Mouse (Mus musculus): ENCODE results near the gene Gm10065. TPM values are rescaled to one million over a fixed set of nuclear protein-coding genes. Genes with fewer than 3 reads are reported as not detected.

Gm10065 gene
- polyA plus RNA-seq, 1 experiment from 2014 or later: not detected

MicroRNA genes within 50 kb of the gene (microRNA counts, 519-probe panel; counts per million panel counts)
- 4,062 counts per million, percentile 78 among the panel's probes with 10 or more counts for microRNA mmu-miR-1896

Small RNA genes within 50 kb of the gene (microRNA-seq; reads per million reads assigned to microRNA genes)
- gene Mir1896: not detected

Other genes starting within 250 kb of the Gm10065 start
- gene Gpx5, start 186.7 kb downstream of the Gm10065 start, polyA plus RNA-seq (2016; fragmentation: Nextera tagmentation; extraction: Ambion mirVana): not detected in 2 replicates
- not detected in 2 replicates for gene Gpx6, start 167.3 kb downstream of the Gm10065 start, polyA plus RNA-seq (2016; fragmentation: Nextera tagmentation; extraction: Ambion mirVana)
- not detected in 2 replicates for gene Olfr1367, start 132.5 kb downstream of the Gm10065 start, polyA plus RNA-seq (2016; fragmentation: Nextera tagmentation; extraction: Ambion mirVana)
- gene Zscan12, start 116.6 kb downstream of the Gm10065 start, polyA plus RNA-seq (2016; fragmentation: Nextera tagmentation; extraction: Ambion mirVana): 5.5 and 5.8 TPM in 2 replicates
- gene Zkscan3, start 76.7 kb downstream of the Gm10065 start, polyA plus RNA-seq (2016; fragmentation: Nextera tagmentation; extraction: Ambion mirVana): 34.8 and 36.2 TPM in 2 replicates
- gene Pgbd1, start 38.4 kb downstream of the Gm10065 start, polyA plus RNA-seq (2016; fragmentation: Nextera tagmentation; extraction: Ambion mirVana): 1.6 and 2.1 TPM in 2 replicates
- 9.1 and 10.4 TPM in 2 replicates for gene Zscan26, start 25.7 kb downstream of the Gm10065 start, polyA plus RNA-seq (2016; fragmentation: Nextera tagmentation; extraction: Ambion mirVana)
- gene Nkapl, start 10.9 kb downstream of the Gm10065 start, polyA plus RNA-seq (2016; fragmentation: Nextera tagmentation; extraction: Ambion mirVana): 0.43 and 0.78 TPM in 2 replicates
- 0.62 and 0.78 TPM in 2 replicates for gene Zkscan4, start 534 bp downstream of the Gm10065 start, polyA plus RNA-seq (2016; fragmentation: Nextera tagmentation; extraction: Ambion mirVana)
- gene AK157302, start 15.8 kb upstream of the Gm10065 start, polyA plus RNA-seq (2016; fragmentation: Nextera tagmentation; extraction: Ambion mirVana): 0.56 TPM in 2 replicates
- gene Gm11273, start 22.0 kb upstream of the Gm10065 start, polyA plus RNA-seq (2016; fragmentation: Nextera tagmentation; extraction: Ambion mirVana): 4.7 and 6.3 TPM in 2 replicates
- 2.6 and 2.8 TPM in 2 replicates for gene Zkscan8, start 51.7 kb upstream of the Gm10065 start, polyA plus RNA-seq (2016; fragmentation: Nextera tagmentation; extraction: Ambion mirVana)
- gene Olfr1366, start 63.4 kb upstream of the Gm10065 start, polyA plus RNA-seq (2016; fragmentation: Nextera tagmentation; extraction: Ambion mirVana): 0.05 TPM in 1 of 2 replicates, not detected in the other
- gene Olfr1535, start 80.5 kb upstream of the Gm10065 start, polyA plus RNA-seq (2016; fragmentation: Nextera tagmentation; extraction: Ambion mirVana): not detected in 2 replicates
- gene Olfr1364, start 102.3 kb upstream of the Gm10065 start, polyA plus RNA-seq (2016; fragmentation: Nextera tagmentation; extraction: Ambion mirVana): not detected in 2 replicates
- not detected in 2 replicates for gene Olfr1362, start 134.6 kb upstream of the Gm10065 start, polyA plus RNA-seq (2016; fragmentation: Nextera tagmentation; extraction: Ambion mirVana)
- not detected in 2 replicates for gene Olfr11, start 163.1 kb upstream of the Gm10065 start, polyA plus RNA-seq (2016; fragmentation: Nextera tagmentation; extraction: Ambion mirVana)
- not detected in 2 replicates for gene Olfr1361, start 183.9 kb upstream of the Gm10065 start, polyA plus RNA-seq (2016; fragmentation: Nextera tagmentation; extraction: Ambion mirVana)
- not detected in 2 replicates for gene Olfr1360, start 198.0 kb upstream of the Gm10065 start, polyA plus RNA-seq (2016; fragmentation: Nextera tagmentation; extraction: Ambion mirVana)
- not detected in 2 replicates for gene Olfr1359, start 218.7 kb upstream of the Gm10065 start, polyA plus RNA-seq (2016; fragmentation: Nextera tagmentation; extraction: Ambion mirVana)
- 1.5 and 1.7 TPM in 2 replicates for gene Hist1h2bl, start 236.7 kb upstream of the Gm10065 start, polyA plus RNA-seq (2016; fragmentation: Nextera tagmentation; extraction: Ambion mirVana)
- gene Hist1h2ai, start 237.0 kb upstream of the Gm10065 start, polyA plus RNA-seq (2016; fragmentation: Nextera tagmentation; extraction: Ambion mirVana): 13.8 and 17.6 TPM in 2 replicates
- 8.3 and 14.2 TPM in 2 replicates for gene Hist1h3h, start 238.2 kb upstream of the Gm10065 start, polyA plus RNA-seq (2016; fragmentation: Nextera tagmentation; extraction: Ambion mirVana)
- gene Hist1h2bm, start 242.6 kb upstream of the Gm10065 start, polyA plus RNA-seq (2016; fragmentation: Nextera tagmentation; extraction: Ambion mirVana): 6.4 and 6.5 TPM in 2 replicates